Mouse (Mus musculus) MEL (cell line): ENCODE results near the gene Dnah7c.

ENCODE experiments used
- BHLHE40 ChIP-seq: IDR thresholded peaks from 2 replicates; pipeline ENCODE4 v1.6.1; 2012; ENCODE audit warnings: low read depth, mild to moderate bottlenecking, inconsistent platforms, low read length, improper control_type of control experiment, borderline replicate concordance
- POLR2A ChIP-seq, 2 experiments: IDR thresholded peaks; 2 replicates each; pipeline ENCODE4 v1.6.1; 2011 to 2012; ENCODE audit warnings: low read length in 2 of 2, mild to moderate bottlenecking in 2 of 2, control low read depth in 1 of 2, improper control_type of control experiment in 1 of 2, low read depth in 1 of 2, moderate library complexity in 1 of 2; ENCODE audit not compliant: control insufficient read depth in 1 of 2, insufficient read depth in 1 of 2, poor library complexity in 1 of 2

- TF ChIP-seq BHLHE40 = no peak
- TF ChIP-seq POLR2A (IDR thresholded peaks at IDR 0.05; ENCODE audit: control insufficient read depth in 1 of 2, insufficient read depth in 1 of 2, low read depth in 1 of 2, low read length in 2 of 2, poor library complexity in 1 of 2) = no peak
These were observed 16.9 kb upstream of the Dnah7c start for GRCm38 (mm10) chr1:46408324-46409115.
